ENCODE assay signal across 24 mouse cellular contexts in genomic region chr2:157780956-157781355, GRCm38 (mm10). TPM values are rescaled to one million over a fixed set of nuclear protein-coding genes. Genes with fewer than 3 reads are reported as not detected.
DNase-seq lines count a peak whose midpoint lies in the region; ATAC-seq and TF ChIP-seq lines count a peak whose summit lies in the region.
"Had no signal": no experiment of that assay in that cellular context is flagged by ENCODE, and none has a peak within 500 bp of the region (broad histone marks: within the 10 kb centered on the region; RNA-seq: fewer than 3 reads in every experiment).

No protein-coding gene starts in this region.

- H3K36me3 ChIP-seq in forebrain, embryonic 10.5 days (replicated peaks): peaks cover 65% of the 10 kb centered on the region
- peaks cover 5% of the 10 kb centered on the region for H3K36me3 ChIP-seq in forebrain, postnatal 0 days (ENCODE audit: insufficient read depth)
- peaks cover 34% of the 10 kb centered on the region for H3K36me3 ChIP-seq in midbrain, embryonic 13.5 days
- H3K36me3 ChIP-seq in midbrain, embryonic 10.5 days: peaks cover 66% of the 10 kb centered on the region
- no peaks in the 10 kb centered on the region; the same call in 1 of the 2 replicates for H3K36me3 ChIP-seq in hindbrain, postnatal 0 days (ENCODE audit: insufficient read depth, low read length)
- 0 out of 2 replicates have a peak, but pooled peaks cover 2% of the 10 kb centered on the region for H3K36me3 ChIP-seq in neural tube, embryonic 15.5 days
- H3K36me3 ChIP-seq: heart, embryonic 15.5 days had no signal

- H3K27me3 ChIP-seq in forebrain, embryonic 10.5 days (ENCODE audit: poor library complexity, severe bottlenecking): no peaks in the 10 kb centered on the region
- H3K27me3 ChIP-seq in forebrain, postnatal 0 days (ENCODE audit: insufficient read depth, low read length): no peaks in the 10 kb centered on the region
- H3K27me3 ChIP-seq in midbrain, embryonic 13.5 days: 0 out of 2 replicates have a peak, but pooled peaks cover 4% of the 10 kb centered on the region
- H3K27me3 ChIP-seq in midbrain, embryonic 10.5 days (ENCODE audit: low read depth, poor library complexity, severe bottlenecking): no peaks in the 10 kb centered on the region
- no peaks in the 10 kb centered on the region for H3K27me3 ChIP-seq in hindbrain, postnatal 0 days (ENCODE audit: insufficient read depth, low read length)
- H3K27me3 ChIP-seq in neural tube, embryonic 15.5 days (replicated peaks): no peaks in the 10 kb centered on the region
- H3K27me3 ChIP-seq: embryonic facial prominence, embryonic 13.5 days; heart, embryonic 15.5 days; liver, embryonic 13.5 days had no signal

- H3K9me3 ChIP-seq in forebrain, embryonic 10.5 days: no peaks in the 10 kb centered on the region
- no peaks in the 10 kb centered on the region for H3K9me3 ChIP-seq in forebrain, postnatal 0 days (ENCODE audit: low read length)
- H3K9me3 ChIP-seq in midbrain, embryonic 13.5 days: no peaks in the 10 kb centered on the region
- no peaks in the 10 kb centered on the region for H3K9me3 ChIP-seq in midbrain, embryonic 10.5 days (replicated peaks)
- no peaks in the 10 kb centered on the region for H3K9me3 ChIP-seq in hindbrain, postnatal 0 days (ENCODE audit: low read length)
- no peaks in the 10 kb centered on the region for H3K9me3 ChIP-seq in neural tube, embryonic 15.5 days (replicated peaks)
- H3K9me3 ChIP-seq: embryonic facial prominence, embryonic 13.5 days; heart, embryonic 15.5 days; liver, embryonic 13.5 days had no signal

- peak overlapping the region; percentile 48; the same call in 1 of the 2 replicates for H3K27ac ChIP-seq in forebrain, embryonic 10.5 days
- no peak overlapping the region for H3K27ac ChIP-seq in forebrain, postnatal 0 days (ENCODE audit: low read depth, low read length)
- H3K27ac ChIP-seq in midbrain, embryonic 13.5 days: peak overlapping the region; percentile 70
- no peak overlapping the region; the same call in 1 of the 2 replicates for H3K27ac ChIP-seq in midbrain, embryonic 10.5 days (replicated peaks)
- peak overlapping the region; percentile 45; the same call in 1 of the 2 replicates for H3K27ac ChIP-seq in hindbrain, postnatal 0 days
- peak overlapping the region; percentile 63 for H3K27ac ChIP-seq in neural tube, embryonic 15.5 days (replicated peaks)
- H3K27ac ChIP-seq: embryonic facial prominence, embryonic 13.5 days; gastrocnemius, adult 2 months; heart, embryonic 15.5 days; liver, embryonic 13.5 days; stomach, postnatal 0 days had no signal

- no peak overlapping the region for H3K4me3 ChIP-seq in forebrain, embryonic 10.5 days
- no peak overlapping the region for H3K4me3 ChIP-seq in forebrain, postnatal 0 days (ENCODE audit: low read depth, low read length)
- no peak overlapping the region for H3K4me3 ChIP-seq in midbrain, embryonic 13.5 days (replicated peaks)
- no peak overlapping the region for H3K4me3 ChIP-seq in midbrain, embryonic 10.5 days
- no peak overlapping the region for H3K4me3 ChIP-seq in hindbrain, postnatal 0 days (ENCODE audit: low read length)
- H3K4me3 ChIP-seq in neural tube, embryonic 15.5 days (replicated peaks): no peak overlapping the region
- H3K4me3 ChIP-seq: embryonic facial prominence, embryonic 13.5 days; erythroblast, embryonic 14.5 days; gastrocnemius, adult 2 months; heart, embryonic 15.5 days; liver, embryonic 13.5 days had no signal

- WGBS in forebrain, embryonic 10.5 days: 90% methylated on average over 3 of the region's 3 CpGs
- WGBS in forebrain, postnatal 0 days: 32% methylated on average over 3 of the region's 3 CpGs
- 53% methylated on average over 3 of the region's 3 CpGs for WGBS in midbrain, embryonic 13.5 days
- 78% methylated on average over 3 of the region's 3 CpGs for WGBS in midbrain, embryonic 10.5 days
- WGBS in hindbrain, postnatal 0 days: 37% methylated on average over 3 of the region's 3 CpGs
- WGBS in neural tube, embryonic 15.5 days: 45% methylated on average over 3 of the region's 3 CpGs

- no peak for TF ChIP-seq CTCF in forebrain, postnatal 0 days (IDR thresholded peaks at IDR 0.05; ENCODE audit: low read depth)
- no peak for TF ChIP-seq CTCF in hindbrain, postnatal 0 days (IDR thresholded peaks at IDR 0.05; ENCODE audit: low read depth)

- ATAC-seq in forebrain, postnatal 0 days: no peak
- ATAC-seq in midbrain, embryonic 13.5 days: 0 out of 2 replicates have a peak, but pooled peaks have one; percentile 43
- ATAC-seq in hindbrain, postnatal 0 days: no peak
- no peak for ATAC-seq in neural tube, embryonic 15.5 days (ENCODE audit: low FRiP score)
- ATAC-seq: activated CD4-positive, CD25-positive, alpha-beta regulatory T cell, adult 4 months had no signal

- H3K4me1 ChIP-seq in forebrain, embryonic 10.5 days: peaks cover 17% of the 10 kb centered on the region
- no peaks in the 10 kb centered on the region for H3K4me1 ChIP-seq in forebrain, postnatal 0 days (ENCODE audit: insufficient read depth)
- peaks cover 19% of the 10 kb centered on the region for H3K4me1 ChIP-seq in midbrain, embryonic 13.5 days (replicated peaks)
- H3K4me1 ChIP-seq in midbrain, embryonic 10.5 days: peaks cover 11% of the 10 kb centered on the region; the same call in 1 of the 2 replicates
- H3K4me1 ChIP-seq in hindbrain, postnatal 0 days (ENCODE audit: insufficient read depth, low read length): no peaks in the 10 kb centered on the region
- H3K4me1 ChIP-seq in neural tube, embryonic 15.5 days: peaks cover 25% of the 10 kb centered on the region; the same call in 1 of the 2 replicates
- H3K4me1 ChIP-seq: heart, embryonic 15.5 days; liver, embryonic 13.5 days had no signal

- H3K4me2 ChIP-seq in forebrain, postnatal 0 days (ENCODE audit: low read depth): no peak overlapping the region
- no peak overlapping the region for H3K4me2 ChIP-seq in midbrain, embryonic 13.5 days (replicated peaks)
- H3K4me2 ChIP-seq in hindbrain, postnatal 0 days (ENCODE audit: low read depth, low read length): no peak overlapping the region
- no peak overlapping the region for H3K4me2 ChIP-seq in neural tube, embryonic 15.5 days
- H3K4me2 ChIP-seq: embryonic facial prominence, embryonic 13.5 days; heart, embryonic 15.5 days; liver, embryonic 13.5 days had no signal

- no peak for DNase-seq in forebrain, embryonic 10.5 days (ENCODE audit: extremely low spot score, low spot score)
- no peak for DNase-seq in forebrain, postnatal 0 days
- no peak for DNase-seq in midbrain, embryonic 10.5 days (ENCODE audit: low spot score)
- peak; percentile 38 for DNase-seq in hindbrain, postnatal 0 days (ENCODE audit: low spot score)
- no peak for DNase-seq in spleen, postnatal 36 days (ENCODE audit: low spot score in 2 of 2)
- DNase-seq in embryo, embryonic 11 days: no peak
- DNase-seq: adrenal gland, adult 8-10 months; cerebellum, adult 18-20 months; cerebellum, postnatal 14 days; gastrocnemius, adult 2 months; heart, postnatal 36 days; kidney, adult 8-10 months; kidney, postnatal 14 days; liver, embryonic 13.5 days; lung, adult 2 months; lung, postnatal 14 days; thymus, adult 2 months had no signal

- no peak overlapping the region for H3K9ac ChIP-seq in forebrain, postnatal 0 days
- H3K9ac ChIP-seq in midbrain, embryonic 13.5 days (replicated peaks): no peak overlapping the region
- H3K9ac ChIP-seq in hindbrain, postnatal 0 days (replicated peaks; ENCODE audit: low read length): no peak overlapping the region
- H3K9ac ChIP-seq in neural tube, embryonic 15.5 days (replicated peaks): no peak overlapping the region
- H3K9ac ChIP-seq: embryonic facial prominence, embryonic 13.5 days; heart, embryonic 15.5 days; liver, embryonic 13.5 days had no signal

RNA-seq across cellular contexts. Expression of gene Ctnnbl1, which starts 43.8 kb away (rescaled TPM):
- polyA plus RNA-seq in forebrain, embryonic 10.5 days (2016; fragmentation: Nextera tagmentation; extraction: Ambion mirVana): 98.8 and 104 TPM in 2 replicates
- 43.8 and 49.9 TPM in 2 replicates for total RNA-seq in forebrain, postnatal 0 days (2014; rRNA removed)
- 48.2 and 49.5 TPM in 2 replicates for polyA plus RNA-seq in forebrain, postnatal 0 days (2015; fragmentation: Nextera tagmentation; extraction: Ambion mirVana)
- 87.5 and 87.8 TPM in 2 replicates for polyA plus RNA-seq in midbrain, embryonic 13.5 days (2015; fragmentation: Nextera tagmentation; extraction: Ambion mirVana)
- polyA plus RNA-seq in midbrain, embryonic 10.5 days (2016; fragmentation: Nextera tagmentation; extraction: Ambion mirVana): 96.0 and 102 TPM in 2 replicates
- total RNA-seq in hindbrain, postnatal 0 days (2014; rRNA removed): 28.7 and 30.3 TPM in 2 replicates
- 42.7 and 45.4 TPM in 2 replicates for polyA plus RNA-seq in hindbrain, postnatal 0 days (2015; fragmentation: Nextera tagmentation; extraction: Ambion mirVana)
- 51.3 and 52.6 TPM in 2 replicates for polyA plus RNA-seq in neural tube, embryonic 15.5 days (2015; fragmentation: Nextera tagmentation; extraction: Ambion mirVana)

Comparison
In these comparisons a context has a peak if more than half of its experiments do, and no peak if none do; other contexts are left out.
1. H3K27ac ChIP-seq: peak in forebrain, embryonic 10.5 days (single experiment), midbrain, embryonic 13.5 days (single experiment), hindbrain, postnatal 0 days (single experiment) and neural tube, embryonic 15.5 days (single experiment); none in forebrain, postnatal 0 days (single experiment) and midbrain, embryonic 10.5 days (single experiment).